Mouse (Mus musculus): ENCODE results near the gene Ttc9c.
"Not testable (repeated sequence)": the region's sequence is repeated elsewhere in the genome, so short reads cannot be mapped to it uniquely, and the experiment has no call there.

Ttc9c gene

GRCm38 (mm10) chr19:8818801-8819595 is at the start of gene Ttc9c:
Ttc9c (minus strand) TSS chr19:8819333.
- DNase-seq (ENCODE audit: extremely low read depth, low read depth) = peak; percentile 98

DNA sequence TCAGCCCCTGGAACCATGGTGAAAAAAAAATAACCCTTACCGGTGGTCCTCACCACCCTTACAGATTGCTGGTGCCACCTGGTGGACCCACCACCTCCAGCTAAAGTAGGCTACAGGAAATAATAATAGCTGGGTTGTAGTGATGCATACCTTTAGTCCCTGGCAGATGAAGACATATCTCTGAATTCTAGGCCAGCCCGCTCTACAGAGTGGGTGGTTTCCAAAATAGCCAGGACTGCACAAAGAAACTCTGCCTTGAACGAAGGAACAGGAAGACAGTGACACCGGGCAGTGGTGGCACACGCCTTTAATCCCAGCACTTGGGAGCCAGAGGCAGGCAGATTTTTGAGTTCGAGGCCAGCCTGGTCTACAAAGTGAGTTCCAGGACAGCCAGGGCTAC is 45.1 kb upstream of the Ttc9c start:
- no peak for DNase-seq (ENCODE audit: extremely low read depth, low read depth)

GRCm38 (mm10) chr19:8859018-8859417 is 39.9 kb upstream of the Ttc9c start:
- DNase-seq (ENCODE audit: extremely low read depth, low read depth) = no peak

GRCm38 (mm10) chr19:8857689-8858088 is 38.6 kb upstream of the Ttc9c start:
- DNase-seq (ENCODE audit: extremely low read depth, low read depth) = peak; percentile 43

- DNase-seq (ENCODE audit: extremely low read depth, low read depth) = no peak
Measured at GRCm38 (mm10) chr19:8853117-8853516, 34.0 kb upstream of the Ttc9c start.

- DNase-seq (ENCODE audit: extremely low read depth, low read depth) = no peak
Measured at GRCm38 (mm10) chr19:8852236-8852928, 33.2 kb upstream of the Ttc9c start.

DNA sequence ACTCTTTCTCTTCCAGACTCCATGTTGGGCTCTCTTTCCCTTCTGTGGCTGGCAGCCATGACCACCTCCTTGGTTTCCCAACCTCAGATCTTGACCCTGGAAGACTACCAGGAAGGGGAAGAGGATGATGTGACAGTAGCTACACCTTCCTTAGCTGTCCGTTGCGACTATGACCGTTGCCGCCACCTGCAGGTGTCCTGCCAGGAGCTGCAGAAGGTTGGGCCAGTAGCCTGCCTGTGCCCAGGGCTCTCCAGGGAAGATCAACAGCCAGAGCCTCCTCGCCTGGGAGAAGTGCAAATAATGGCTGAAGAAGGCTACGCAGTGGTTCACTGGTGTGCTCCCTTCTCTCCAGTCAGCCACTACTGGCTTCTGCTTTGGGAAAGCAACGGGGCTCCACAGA is 32.5 kb upstream of the Ttc9c start:
- DNase-seq (ENCODE audit: extremely low read depth, low read depth) = no peak

GRCm38 (mm10) chr19:8850402-8850901 is 31.3 kb upstream of the Ttc9c start, which contains the start of gene Lrrn4cl:
Lrrn4cl (plus strand) TSS chr19:8850768.
- DNase-seq (ENCODE audit: extremely low read depth, low read depth) = no peak

GRCm38 (mm10) chr19:8848356-8848755 is 29.2 kb upstream of the Ttc9c start:
- DNase-seq (ENCODE audit: extremely low read depth, low read depth) = no peak

- DNase-seq (ENCODE audit: extremely low read depth, low read depth) = no peak
Measured at GRCm38 (mm10) chr19:8844371-8845129, 25.4 kb upstream of the Ttc9c start.

- DNase-seq (ENCODE audit: extremely low read depth, low read depth) = no peak
Measured at GRCm38 (mm10) chr19:8842961-8843360, 23.8 kb upstream of the Ttc9c start.

GRCm38 (mm10) chr19:8841012-8841411 is 21.9 kb upstream of the Ttc9c start:
- no peak for DNase-seq (ENCODE audit: extremely low read depth, low read depth)

- no peak for DNase-seq (ENCODE audit: extremely low read depth, low read depth)
Measured at GRCm38 (mm10) chr19:8839908-8840791, 21.0 kb upstream of the Ttc9c start.

- no peak for DNase-seq (ENCODE audit: extremely low read depth, low read depth)
Measured at GRCm38 (mm10) chr19:8839103-8839907, 20.2 kb upstream of the Ttc9c start, which contains the start of gene Gng3. Gng3 (minus strand) TSS chr19:8839194.

DNA sequence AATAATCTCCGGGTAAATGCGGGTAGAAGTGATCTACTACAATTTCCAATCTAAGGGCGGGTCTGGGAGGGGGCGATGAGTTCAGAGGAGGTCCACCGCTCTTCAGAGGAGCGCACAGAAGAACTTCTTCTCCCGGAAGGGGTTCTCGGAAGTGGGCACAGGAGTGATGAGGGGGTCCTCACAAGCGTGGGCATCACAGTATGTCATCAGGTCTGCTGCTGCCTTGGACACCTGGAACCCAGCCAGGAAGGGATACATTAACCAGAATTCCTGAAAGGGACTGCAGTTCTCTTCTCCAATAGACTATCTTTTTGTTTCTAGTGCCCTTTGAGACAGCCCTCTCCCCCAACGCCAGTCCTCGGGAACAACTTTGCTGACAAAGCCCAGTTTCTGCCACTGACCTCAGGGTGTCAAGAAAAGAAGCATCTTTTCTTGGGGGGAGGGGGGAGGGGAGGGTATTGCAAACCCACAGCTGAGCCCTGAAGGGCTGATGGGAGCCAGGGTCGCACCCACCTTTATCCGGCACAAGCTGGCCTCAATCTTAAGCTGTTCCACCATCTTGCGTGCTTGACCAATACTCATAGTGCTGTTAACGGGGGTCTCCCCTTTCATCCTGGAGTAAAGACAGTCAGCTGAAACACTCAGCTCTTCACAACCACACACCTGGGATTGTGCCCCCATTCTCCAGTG is 19.1 kb upstream of the Ttc9c start:
- no peak for DNase-seq (ENCODE audit: extremely low read depth, low read depth)

DNA sequence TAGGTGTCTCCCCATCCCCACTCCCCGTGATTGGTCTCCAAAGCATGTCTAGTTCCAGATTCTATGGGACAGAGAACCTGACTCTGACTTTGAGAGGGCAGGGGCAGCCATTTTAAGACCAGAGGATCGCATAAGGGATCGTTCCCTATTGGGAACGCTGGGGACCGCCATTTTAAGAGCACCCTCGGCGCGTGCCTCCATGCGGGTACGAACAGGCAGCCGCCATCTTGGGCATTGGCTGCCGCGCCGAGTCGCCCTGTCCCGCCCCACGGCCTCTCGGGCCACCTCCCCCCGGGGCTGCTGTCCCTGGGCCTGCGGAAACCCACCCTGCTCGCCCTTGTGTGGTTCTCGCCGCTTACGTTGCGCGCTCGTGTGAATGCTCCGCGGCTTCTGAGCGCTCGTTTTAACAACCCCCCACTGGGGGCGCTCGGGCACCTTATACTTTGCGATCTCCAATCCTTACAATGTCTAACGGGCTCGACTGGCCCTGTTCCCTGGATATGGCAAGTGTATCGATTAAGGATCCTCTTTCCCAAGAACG is 18.2 kb upstream of the Ttc9c start, which contains the start of gene Bscl2:
TSS of gene Bscl2 (plus strand) at position 217 of the 541 bp plus-strand sequence.
- DNase-seq (ENCODE audit: extremely low read depth, low read depth) = peak; percentile 55

DNA sequence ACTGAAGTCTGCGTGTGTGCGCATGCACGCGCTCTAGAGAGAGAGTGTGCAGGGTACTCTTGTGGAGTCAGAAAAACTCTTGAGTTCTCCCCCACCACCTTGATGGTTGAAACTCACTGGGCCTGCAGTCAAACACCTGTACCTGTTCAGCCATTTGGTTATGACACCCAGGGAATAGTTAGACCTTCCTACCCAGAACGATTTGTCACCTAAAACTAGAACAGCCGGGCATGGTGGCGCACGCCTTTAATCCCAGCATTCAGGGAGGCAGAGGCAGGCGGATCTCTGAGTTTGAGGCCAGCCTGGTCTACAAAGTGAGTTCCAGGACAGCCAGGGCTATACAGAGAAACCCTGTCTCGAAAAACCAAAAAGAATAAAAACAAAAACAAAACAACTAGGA is 17.2 kb upstream of the Ttc9c start:
- DNase-seq (ENCODE audit: extremely low read depth, low read depth) = not testable (repeated sequence)

GRCm38 (mm10) chr19:8832971-8833370 is 13.8 kb upstream of the Ttc9c start:
- DNase-seq (ENCODE audit: extremely low read depth, low read depth) = no peak

DNA sequence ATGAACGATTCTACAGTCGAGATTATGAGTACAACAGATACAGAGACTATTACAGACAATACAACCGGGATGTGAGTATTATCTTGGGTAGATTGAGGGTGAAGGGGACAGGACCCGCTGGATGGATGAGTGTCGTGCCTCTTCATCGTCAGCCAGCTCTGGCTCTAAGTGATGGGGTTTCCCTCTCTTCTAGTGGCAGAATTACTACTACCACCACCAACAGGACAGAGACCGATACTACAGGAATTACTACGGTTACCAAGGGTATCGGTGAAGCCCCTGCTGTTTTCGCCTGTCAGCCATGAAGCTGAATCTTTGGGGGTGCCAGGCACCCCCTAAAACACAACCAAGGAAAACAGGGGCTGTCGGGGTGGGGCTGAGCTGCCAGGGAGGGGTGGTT is 12.1 kb upstream of the Ttc9c start:
- DNase-seq (ENCODE audit: extremely low read depth, low read depth) = no peak

Measured in MEL-GATA-1-ER (cell line).